Mouse (Mus musculus) thymus, postnatal 36 days (tissue): ENCODE measurements at regions not wholly inside any gene's neighbourhood (a gene's known extent, or its start where the extent isn't known, plus 50 kb on each side); places are given as distances from the start of the nearest gene placed in this dataset.
A peak's percentile ranks its signal among the peaks of the same experiment; 100 is the strongest.

Experiments used
- DNase-seq, 2 experiments: peaks; one replicate each; pipeline ENCODE4 v3.0.0; 2022; ENCODE audit warnings: mixed read lengths in 2 of 2

DNA sequence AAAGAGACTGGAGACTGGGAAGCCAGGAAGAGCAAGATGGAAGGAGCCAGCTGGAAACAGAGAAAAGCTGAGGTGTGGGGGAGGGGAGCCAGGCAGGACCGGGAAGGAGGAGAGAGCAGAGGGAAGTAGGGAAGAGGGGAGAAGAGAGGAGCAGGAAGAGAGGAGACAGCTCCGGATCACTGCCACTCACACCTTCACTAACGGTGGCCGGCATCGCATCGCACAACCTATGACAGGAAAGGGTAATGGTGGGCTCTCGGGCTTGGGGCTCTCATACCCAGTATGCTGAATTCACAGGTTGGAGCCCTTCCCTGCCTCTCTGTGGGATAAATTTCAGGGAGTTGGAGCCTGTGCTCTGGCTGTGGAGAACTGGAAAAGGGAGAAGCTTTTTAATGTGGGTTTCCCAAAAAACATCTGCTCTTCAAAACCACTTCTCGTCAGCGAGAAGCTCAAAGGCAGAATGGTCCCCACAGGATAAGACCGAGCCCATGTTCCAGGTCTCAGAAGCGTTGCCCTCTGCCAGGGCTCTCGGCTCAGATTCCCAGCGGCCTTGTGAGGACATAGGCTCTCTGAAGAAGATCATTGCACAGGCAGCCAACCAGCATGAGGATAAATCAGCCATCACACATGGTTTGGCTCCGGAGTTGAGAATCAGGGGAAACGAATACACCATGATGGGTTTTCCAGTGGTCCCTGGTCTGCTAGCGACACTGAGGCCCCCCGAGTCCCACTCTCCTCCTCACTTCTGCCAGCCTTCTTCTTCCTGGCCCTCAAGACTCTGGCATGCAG is 53.8 kb upstream of the Coro2b start:
- no peak for DNase-seq

- DNase-seq: no peak
Observed at GRCm38 (mm10) chr9:62591196-62591485, 54.3 kb upstream of the Coro2b start.

DNA sequence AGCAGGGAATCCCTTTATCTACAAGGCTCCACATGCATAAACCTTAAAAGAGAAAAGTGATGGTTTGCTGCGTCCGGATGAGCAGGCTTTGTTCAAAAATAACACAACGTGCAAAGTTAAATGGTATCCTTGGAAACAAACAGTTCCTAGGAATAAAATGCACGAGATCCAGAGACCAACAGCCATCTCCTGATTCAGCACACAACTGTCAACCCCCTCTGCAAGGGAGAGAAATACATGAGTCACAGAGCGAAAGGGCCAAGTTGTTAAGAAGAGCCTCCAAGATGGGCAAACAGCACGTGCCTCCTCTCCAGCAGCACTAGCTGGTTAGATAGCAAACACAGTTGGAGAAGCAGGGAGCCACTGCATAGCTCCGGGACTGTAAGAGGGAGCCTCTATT is 61.2 kb upstream of the Coro2b start:
- no peak for DNase-seq

- no peak for DNase-seq
Observed at GRCm38 (mm10) chr9:62598956-62599355, 62.1 kb upstream of the Coro2b start.

- no peak for DNase-seq
Observed at GRCm38 (mm10) chr9:62610526-62610925, 67.1 kb upstream of the Itga11 start.

- DNase-seq: no peak
Observed at GRCm38 (mm10) chr9:62611452-62611851, 66.2 kb upstream of the Itga11 start.

DNA sequence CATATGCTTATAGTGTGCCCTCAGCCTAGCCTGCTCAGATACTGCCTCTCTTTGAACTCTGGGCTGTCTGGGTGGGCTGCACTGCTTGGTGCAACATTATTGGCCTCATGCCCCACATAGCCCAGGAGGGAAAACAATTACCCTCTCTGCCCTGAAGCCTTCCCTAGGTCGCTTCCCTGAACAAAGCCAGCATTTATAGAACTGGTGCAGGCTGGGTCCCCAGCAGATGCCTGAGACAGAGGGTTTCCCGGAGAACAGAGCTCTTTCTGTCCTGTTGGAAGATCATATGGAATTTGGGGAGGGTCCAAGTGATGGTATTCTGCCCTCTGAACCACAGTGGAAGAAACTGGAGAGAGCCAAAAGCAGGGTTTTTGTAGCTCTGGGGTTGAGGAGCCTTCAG is 64.6 kb upstream of the Itga11 start:
- DNase-seq: no peak

GRCm38 (mm10) chr9:62613806-62614205 is 63.8 kb upstream of the Itga11 start:
- no peak for DNase-seq

DNA sequence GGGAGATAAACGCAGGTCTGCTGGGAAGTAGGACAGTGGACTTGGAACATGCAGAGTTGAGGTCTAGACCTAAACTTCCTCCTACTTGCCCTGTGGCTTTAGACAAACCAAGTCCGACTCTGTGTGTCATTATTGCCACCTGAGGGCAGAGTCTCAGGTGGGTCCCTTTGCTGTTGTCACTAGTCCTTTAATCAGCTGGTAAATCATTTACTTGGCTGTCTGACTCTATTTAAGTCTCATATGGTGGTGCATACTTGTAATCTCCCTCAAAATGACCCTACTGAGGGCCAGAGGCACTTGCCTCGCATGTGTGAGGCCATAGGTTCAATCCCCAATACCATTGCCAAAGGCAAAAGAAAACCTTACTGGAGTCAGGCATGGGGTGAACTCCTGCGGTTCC is 62.7 kb upstream of the Itga11 start:
- no peak for DNase-seq

GRCm38 (mm10) chr9:62615799-62616198 is 61.8 kb upstream of the Itga11 start:
- no peak for DNase-seq

DNA sequence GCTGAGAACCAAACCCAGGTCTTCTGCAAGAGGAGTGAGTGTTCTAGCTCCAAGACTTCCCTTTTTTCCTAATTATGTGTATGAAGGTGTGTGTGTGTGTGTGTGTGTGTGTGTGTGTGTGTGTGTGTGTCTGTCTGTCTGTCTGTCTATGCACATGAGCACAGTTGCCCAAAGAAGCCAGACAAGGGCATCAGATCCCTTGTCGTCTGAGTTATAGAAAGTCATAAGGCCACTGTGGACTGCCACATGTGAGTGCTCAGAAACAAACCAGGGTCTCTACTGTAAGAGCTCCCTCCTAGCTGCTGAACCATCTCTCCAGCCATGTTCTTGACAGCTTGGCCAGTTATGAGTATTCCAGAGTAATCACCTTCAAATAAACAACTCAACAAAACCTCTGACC is 58.6 kb upstream of the Itga11 start:
- DNase-seq: no peak

DNA sequence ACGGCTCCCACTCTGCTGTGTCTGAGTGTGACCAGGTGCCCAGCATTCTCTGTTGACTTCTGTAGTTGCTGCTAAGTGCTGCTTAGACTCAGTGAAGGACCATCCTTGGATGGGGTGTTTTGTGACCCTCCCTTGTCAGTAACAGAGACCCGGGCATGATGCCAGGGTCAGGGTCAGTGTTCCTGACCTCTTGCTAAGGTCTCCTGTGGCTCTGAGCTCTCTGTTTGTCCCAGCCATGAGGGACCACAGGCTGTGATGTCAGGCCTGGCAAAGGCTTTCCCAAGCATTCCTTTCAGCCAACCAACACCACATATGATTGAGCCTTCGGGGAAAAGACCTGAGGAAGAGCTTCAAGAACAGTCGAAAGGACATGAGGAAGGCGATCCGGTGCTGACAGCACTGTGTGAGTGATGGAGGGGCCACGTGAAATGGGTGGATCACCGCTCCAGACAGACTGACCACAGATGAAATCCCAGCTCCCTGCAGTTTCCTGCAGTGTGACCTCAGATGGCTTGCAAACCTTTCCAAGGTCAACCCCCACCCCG is 56.7 kb upstream of the Itga11 start:
- no peak for DNase-seq

DNA sequence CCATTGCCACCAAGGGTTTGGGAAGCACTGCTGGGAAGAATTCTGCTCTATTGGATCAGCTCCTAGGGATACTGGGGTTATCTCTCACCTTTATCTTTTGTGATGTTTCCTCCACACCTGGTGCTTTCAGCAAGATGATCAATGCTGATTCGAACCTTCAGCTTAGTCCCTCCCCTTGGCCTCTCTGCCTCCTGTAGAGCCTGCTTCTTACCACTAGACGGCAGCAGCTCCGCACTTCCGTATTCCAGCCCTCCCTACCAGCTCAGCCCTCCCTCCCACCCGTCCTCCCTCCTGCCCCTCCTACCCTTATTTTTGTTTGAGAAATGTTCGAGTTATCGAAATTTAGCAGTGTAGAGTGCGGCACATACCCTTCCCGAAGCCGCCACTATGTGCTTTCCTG is 55.5 kb upstream of the Itga11 start:
- DNase-seq: peak; percentile 16 to 31

DNA sequence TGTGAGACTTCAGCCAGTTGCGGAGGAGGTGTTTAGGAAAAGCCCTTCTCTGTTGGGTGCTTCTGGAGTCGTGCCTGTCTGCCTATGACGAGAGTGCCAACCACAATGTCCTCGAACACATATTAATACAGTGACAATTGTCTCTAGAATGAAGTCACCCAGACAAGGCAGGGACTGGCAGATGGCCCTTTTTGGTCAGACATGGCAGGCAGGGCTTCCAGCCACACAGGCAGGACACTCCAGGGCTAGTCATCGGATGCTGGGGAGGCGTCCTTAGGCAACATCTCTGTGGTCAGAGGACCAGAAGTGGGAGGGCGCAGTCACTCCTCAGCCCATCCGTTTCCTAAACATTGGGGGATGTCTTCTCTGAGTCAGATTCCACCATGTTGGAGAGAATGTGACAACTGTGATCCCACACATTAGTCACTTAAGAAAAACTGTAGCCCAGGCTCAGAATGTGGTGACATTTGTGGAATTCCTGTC is 53.0 kb upstream of the Itga11 start:
- no peak for DNase-seq

GRCm38 (mm10) chr9:62627071-62628000 is 50.3 kb upstream of the Itga11 start:
- no peak for DNase-seq
